Mouse (Mus musculus): ENCODE measurements around the gene Dph3. TPM values are rescaled to one million over a fixed set of nuclear protein-coding genes. Genes with fewer than 3 reads are reported as not detected.
A peak's percentile ranks its signal among the peaks of the same experiment; 100 is the strongest.
"Not testable (repeated sequence)": the region's sequence is repeated elsewhere in the genome, so short reads cannot be mapped to it uniquely, and the experiment has no call there.

Gene Dph3
- polyA plus RNA-seq (2012; ENCODE audit: insufficient read depth, insufficient read length, missing spikeins) = 87.7 and 128 TPM in 2 replicates

GRCm38 (mm10) chr14:32085486-32086201 lies at the start of gene Dph3:
Gene Dph3, minus strand, starts transcription at chr14:32085729.
- Histone ChIP-seq H3K4me1 (ENCODE audit: control insufficient read depth, insufficient read depth, insufficient read length, low read length) (peaks cover 5% of the 10 kb centered on the region; the same call in 1 of the 2 replicates), H3K4me3 (ENCODE audit: insufficient read depth, low read depth, low read length) (peak within 1 kb of the TSS; percentile 92), H3K27ac (replicated peaks; ENCODE audit: low read depth, low read length) (peak within 1 kb of the TSS; percentile 98)

- H3K4me3 ChIP-seq (ENCODE audit: insufficient read depth, low read depth, low read length) = no peak overlapping the region
- no peaks in the 10 kb centered on the region for H3K4me1 ChIP-seq (ENCODE audit: control insufficient read depth, insufficient read depth, insufficient read length, low read length)
- no peak overlapping the region for H3K27ac ChIP-seq (replicated peaks; ENCODE audit: low read depth, low read length)
Observed at GRCm38 (mm10) chr14:32134293-32134692, 48.8 kb upstream of the Dph3 start.

DNA sequence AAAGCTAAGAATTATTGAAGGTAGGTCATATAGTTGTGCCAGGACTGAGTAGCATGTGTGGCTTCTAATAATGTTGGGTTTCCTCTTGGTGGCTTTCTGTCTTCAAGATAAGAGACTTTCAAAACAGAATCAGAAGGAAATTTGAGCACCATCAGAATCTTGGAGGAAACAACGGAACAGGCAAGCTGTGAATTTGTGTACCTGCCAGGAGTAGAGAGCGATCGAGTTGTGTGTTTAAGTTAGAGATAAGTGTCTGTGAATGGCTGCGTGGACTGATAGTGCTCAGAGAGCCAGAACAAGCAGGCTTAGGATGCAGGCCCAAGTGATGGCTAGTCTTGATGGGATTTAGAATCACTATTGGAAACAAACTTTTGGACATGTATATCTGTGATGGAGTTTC lies 46.3 kb upstream of the Dph3 start:
- Histone ChIP-seq H3K27ac (replicated peaks; ENCODE audit: low read depth, low read length) (no peak overlapping the region), H3K4me1 (ENCODE audit: control insufficient read depth, insufficient read depth, insufficient read length, low read length) (no peaks in the 10 kb centered on the region), H3K4me3 (ENCODE audit: insufficient read depth, low read depth, low read length) (no peak overlapping the region)

DNA sequence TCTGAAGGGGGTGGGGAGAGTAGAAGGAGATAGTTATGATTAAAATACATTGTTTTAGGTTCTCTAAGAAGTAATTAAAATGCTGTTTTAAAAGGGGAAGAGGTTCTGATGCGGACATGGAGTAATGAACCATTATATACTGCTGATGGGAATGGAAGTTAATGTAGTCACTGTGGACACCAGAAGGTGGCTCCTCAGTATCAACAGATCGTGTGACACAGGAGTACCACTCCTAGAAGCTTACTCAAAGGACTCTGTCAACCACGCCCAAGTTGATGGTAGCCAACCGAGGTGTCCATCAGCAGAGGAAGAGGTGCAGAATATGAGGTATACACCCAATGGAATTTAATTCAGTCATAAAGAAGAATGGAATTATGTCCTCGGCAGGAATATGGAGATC lies 42.9 kb upstream of the Dph3 start:
- H3K4me1 ChIP-seq (ENCODE audit: control insufficient read depth, insufficient read depth, insufficient read length, low read length) = no peaks in the 10 kb centered on the region
- H3K27ac ChIP-seq (replicated peaks; ENCODE audit: low read depth, low read length) = no peak overlapping the region
- no peak overlapping the region for H3K4me3 ChIP-seq (ENCODE audit: insufficient read depth, low read depth, low read length)

DNA sequence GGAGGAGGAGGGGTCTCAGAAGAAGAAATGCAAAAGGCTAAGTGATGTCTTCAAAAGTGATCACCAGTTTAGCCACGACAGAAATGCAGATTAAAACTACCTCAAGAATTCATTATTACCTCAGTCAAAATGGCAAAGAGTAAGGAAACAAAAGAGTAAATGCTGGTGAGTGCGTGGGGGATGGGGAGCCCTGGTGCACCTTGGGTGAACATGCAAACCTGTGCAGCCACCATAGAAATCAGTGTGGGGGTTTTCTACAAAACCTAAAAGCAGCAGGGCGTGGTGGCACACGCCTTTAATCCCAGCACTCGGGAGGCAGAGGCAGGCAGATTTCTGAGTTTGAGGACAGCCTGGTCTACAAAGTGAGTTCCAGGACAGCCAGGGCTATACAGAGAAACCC lies 39.7 kb upstream of the Dph3 start:
- H3K27ac ChIP-seq (replicated peaks; ENCODE audit: low read depth, low read length); H3K4me3 ChIP-seq (ENCODE audit: insufficient read depth, low read depth, low read length); H3K4me1 ChIP-seq (ENCODE audit: control insufficient read depth, insufficient read depth, insufficient read length, low read length): not testable (repeated sequence)

DNA sequence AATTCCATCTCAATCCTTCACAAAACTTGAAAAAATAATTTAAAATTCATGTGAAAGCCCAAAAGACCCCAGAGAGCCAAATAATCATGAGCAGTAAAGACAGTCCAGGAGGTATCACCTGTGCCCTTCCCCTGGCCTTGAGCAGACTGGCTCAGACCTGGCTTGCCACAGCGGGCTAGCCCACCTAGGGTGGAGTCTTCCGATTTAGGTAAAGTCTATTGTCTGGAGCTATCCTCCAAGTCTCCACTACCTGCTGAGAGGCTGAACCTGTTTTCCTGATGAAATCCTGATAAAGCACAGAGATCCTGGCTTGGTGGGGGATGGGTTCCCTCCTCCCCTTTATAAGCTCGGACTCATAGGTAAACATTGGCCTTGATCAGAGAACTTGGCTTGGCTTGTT lies 38.7 kb upstream of the Dph3 start:
- Histone ChIP-seq H3K4me1 (ENCODE audit: control insufficient read depth, insufficient read depth, insufficient read length, low read length) (no peaks in the 10 kb centered on the region), H3K4me3 (ENCODE audit: insufficient read depth, low read depth, low read length) (no peak overlapping the region), H3K27ac (replicated peaks; ENCODE audit: low read depth, low read length) (no peak overlapping the region)

- Histone ChIP-seq H3K4me3 (ENCODE audit: insufficient read depth, low read depth, low read length) (no peak overlapping the region), H3K27ac (replicated peaks; ENCODE audit: low read depth, low read length) (no peak overlapping the region), H3K4me1 (ENCODE audit: control insufficient read depth, insufficient read depth, insufficient read length, low read length) (no peaks in the 10 kb centered on the region)
Observed at GRCm38 (mm10) chr14:32121920-32122315, 36.4 kb upstream of the Dph3 start.

GRCm38 (mm10) chr14:32120940-32121919 lies 35.7 kb upstream of the Dph3 start:
- Histone ChIP-seq H3K27ac (replicated peaks; ENCODE audit: low read depth, low read length) (no peak overlapping the region), H3K4me3 (ENCODE audit: insufficient read depth, low read depth, low read length) (no peak overlapping the region), H3K4me1 (ENCODE audit: control insufficient read depth, insufficient read depth, insufficient read length, low read length) (no peaks in the 10 kb centered on the region)

DNA sequence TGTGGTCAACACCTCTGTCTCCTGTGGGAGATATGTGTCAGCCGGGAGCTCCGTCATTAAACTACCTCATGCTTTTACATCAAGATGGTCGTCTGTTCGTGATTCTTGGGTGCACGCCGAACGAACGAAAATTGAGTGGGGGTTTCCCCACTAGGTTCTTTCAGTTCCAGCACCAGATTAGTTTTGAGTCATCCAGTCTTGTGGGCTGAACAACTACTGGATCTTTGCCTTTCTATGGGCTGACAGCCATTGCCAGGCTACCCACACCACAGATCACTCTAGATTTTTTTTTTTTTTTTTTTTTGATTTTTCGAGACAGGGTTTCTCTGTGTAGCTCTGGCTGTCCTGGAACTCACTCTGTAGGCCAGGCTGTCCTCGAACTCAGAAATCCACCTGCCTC lies 26.6 kb upstream of the Dph3 start:
- H3K4me1 ChIP-seq (ENCODE audit: control insufficient read depth, insufficient read depth, insufficient read length, low read length); H3K27ac ChIP-seq (replicated peaks; ENCODE audit: low read depth, low read length); H3K4me3 ChIP-seq (ENCODE audit: insufficient read depth, low read depth, low read length): not testable (repeated sequence)

GRCm38 (mm10) chr14:32106911-32107310 lies 21.4 kb upstream of the Dph3 start:
- Histone ChIP-seq H3K27ac (replicated peaks; ENCODE audit: low read depth, low read length) (no peak overlapping the region), H3K4me1 (ENCODE audit: control insufficient read depth, insufficient read depth, insufficient read length, low read length) (no peaks in the 10 kb centered on the region), H3K4me3 (ENCODE audit: insufficient read depth, low read depth, low read length) (no peak overlapping the region)

DNA sequence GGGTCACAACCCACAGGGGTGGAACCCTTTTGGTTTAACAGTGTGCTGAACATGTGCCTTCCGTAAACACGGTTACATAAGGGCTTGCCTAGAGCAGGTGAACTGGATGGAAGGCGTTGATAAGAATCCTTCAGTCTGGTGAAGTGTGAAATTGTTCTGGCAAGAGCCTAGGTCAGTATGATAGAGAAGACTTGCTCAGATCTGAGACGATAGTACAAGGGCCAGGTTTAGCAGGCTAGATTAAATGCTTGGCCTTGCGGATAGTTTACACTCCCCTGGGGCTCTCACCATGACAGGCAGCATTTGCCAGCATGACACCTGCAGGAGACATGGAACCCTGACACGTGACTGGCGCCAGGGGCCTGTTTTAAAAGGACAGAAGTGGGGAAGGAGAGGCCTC lies 20.1 kb upstream of the Dph3 start:
- Histone ChIP-seq H3K27ac (replicated peaks; ENCODE audit: low read depth, low read length) (no peak overlapping the region), H3K4me3 (ENCODE audit: insufficient read depth, low read depth, low read length) (no peak overlapping the region), H3K4me1 (ENCODE audit: control insufficient read depth, insufficient read depth, insufficient read length, low read length) (no peaks in the 10 kb centered on the region)

DNA sequence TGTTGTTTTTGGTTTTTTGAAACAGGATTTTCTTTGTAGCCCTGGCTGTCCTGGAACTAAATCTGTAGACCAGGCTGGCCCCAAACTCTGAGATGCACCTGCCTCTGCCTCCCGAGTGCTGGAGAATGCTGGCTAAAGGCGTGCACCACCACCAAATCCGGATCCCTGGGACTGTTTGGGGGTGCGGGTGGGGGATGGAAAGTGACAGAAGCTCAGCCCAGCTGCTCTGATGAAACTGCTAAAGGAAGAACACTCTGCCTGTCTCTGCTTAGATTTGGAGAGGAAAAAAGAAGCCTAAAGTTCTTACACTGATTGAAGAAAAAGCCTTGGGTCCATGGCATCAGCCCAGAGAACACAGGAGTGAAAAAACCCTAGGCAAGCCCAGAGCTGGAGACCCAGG lies 18.0 kb upstream of the Dph3 start:
- Histone ChIP-seq H3K4me1 (ENCODE audit: control insufficient read depth, insufficient read depth, insufficient read length, low read length) (no peaks in the 10 kb centered on the region), H3K27ac (replicated peaks; ENCODE audit: low read depth, low read length) (no peak overlapping the region), H3K4me3 (ENCODE audit: insufficient read depth, low read depth, low read length) (no peak overlapping the region)

- Histone ChIP-seq H3K4me1 (ENCODE audit: control insufficient read depth, insufficient read depth, insufficient read length, low read length) (no peaks in the 10 kb centered on the region), H3K27ac (replicated peaks; ENCODE audit: low read depth, low read length) (no peak overlapping the region), H3K4me3 (ENCODE audit: insufficient read depth, low read depth, low read length) (no peak overlapping the region)
Observed at GRCm38 (mm10) chr14:32098951-32099350, 13.4 kb upstream of the Dph3 start.

DNA sequence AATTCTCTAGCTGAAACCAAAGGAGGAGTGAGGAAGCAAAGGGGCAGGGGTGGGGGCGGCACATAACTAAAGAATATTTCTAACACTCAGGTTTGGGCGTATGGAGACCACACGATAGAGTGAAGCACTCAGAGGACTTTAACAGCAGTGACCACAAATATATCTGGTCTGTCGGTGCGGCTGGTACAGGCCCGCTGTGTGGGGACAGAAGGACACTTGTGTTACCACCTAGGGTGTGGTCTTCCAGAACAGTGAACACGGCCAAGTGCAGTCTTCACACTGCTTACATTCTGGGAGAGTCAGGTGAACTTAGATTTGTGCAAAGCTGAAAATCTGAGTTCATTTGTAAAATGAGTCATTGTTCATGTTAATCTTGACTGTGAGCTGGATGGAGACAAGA lies 12.2 kb upstream of the Dph3 start:
- Histone ChIP-seq H3K27ac (replicated peaks; ENCODE audit: low read depth, low read length) (no peak overlapping the region), H3K4me3 (ENCODE audit: insufficient read depth, low read depth, low read length) (no peak overlapping the region), H3K4me1 (ENCODE audit: control insufficient read depth, insufficient read depth, insufficient read length, low read length) (no peaks in the 10 kb centered on the region)

- no peak overlapping the region for H3K27ac ChIP-seq (replicated peaks; ENCODE audit: low read depth, low read length)
- H3K4me3 ChIP-seq (ENCODE audit: insufficient read depth, low read depth, low read length) = no peak overlapping the region
- H3K4me1 ChIP-seq (ENCODE audit: control insufficient read depth, insufficient read depth, insufficient read length, low read length) = no peaks in the 10 kb centered on the region
Observed at GRCm38 (mm10) chr14:32096740-32097139, 11.2 kb upstream of the Dph3 start.
